Mouse (Mus musculus) thymus, adult 2 months (tissue): ENCODE results near the gene Pip5k1b.

ENCODE experiments used
- CTCF ChIP-seq: fragments of 200-500 bp; IDR thresholded peaks from 2 replicates; pipeline ENCODE4 v1.5.1; 2012; ENCODE audit warnings: mild to moderate bottlenecking, control low read depth, low read length, moderate library complexity, borderline replicate concordance; ENCODE audit not compliant: control insufficient read depth, poor library complexity, insufficient read depth; ENCODE audit errors: extremely low read depth
- POLR2A ChIP-seq: fragments of 200-500 bp; IDR thresholded peaks from 2 replicates; pipeline ENCODE4 v1.6.1; 2012; ENCODE audit warnings: mild to moderate bottlenecking, low read length, control low read depth, moderate library complexity; ENCODE audit not compliant: control insufficient read depth, poor library complexity, insufficient read depth; ENCODE audit errors: extremely low read depth

DNA sequence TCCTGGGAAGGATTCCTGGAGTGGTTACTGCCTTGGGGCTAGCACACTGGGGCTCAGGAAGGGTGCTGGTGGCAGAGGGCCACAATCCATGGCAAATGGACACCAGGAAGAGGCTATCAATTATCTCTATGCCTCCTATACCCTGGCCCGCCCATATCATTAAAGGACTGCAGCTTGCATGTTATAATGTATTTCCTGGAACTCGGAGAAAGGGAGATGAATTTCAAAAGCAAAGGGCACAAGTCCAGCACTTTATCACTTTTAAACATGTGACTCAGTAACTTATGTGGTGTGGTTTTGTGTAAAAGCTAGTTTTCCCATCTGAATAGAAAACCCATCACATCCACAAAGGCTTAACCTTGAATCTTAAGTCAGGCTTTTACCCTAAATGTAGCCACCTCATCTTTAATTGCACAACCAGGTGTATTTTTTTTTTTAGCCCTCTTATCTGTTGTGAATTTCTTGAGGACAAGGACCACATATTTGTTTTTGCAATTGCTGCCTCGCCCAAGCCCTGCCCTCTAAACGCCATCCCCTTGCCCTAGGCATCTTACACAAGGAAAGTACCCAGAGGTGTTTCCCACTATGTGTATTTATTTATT lies 27.4 kb downstream of the Pip5k1b start:
- TF ChIP-seq CTCF (no peak), POLR2A (no peak)
